Mouse (Mus musculus) intestine, embryonic 16.5 days (tissue): Measurements from ENCODE around the gene Rgs21. TPM values are rescaled to one million over a fixed set of nuclear protein-coding genes. Genes with fewer than 3 reads are reported as not detected.
A peak's percentile ranks its signal among the peaks of the same experiment; 100 is the strongest.

Experiments
- ATAC-seq: fragments of 200-750 bp; cut with Nextera tagmentation; 2 replicates; pipeline ENCODE4 v1.8.0; 2017; ENCODE audit warnings: moderate TSS enrichment, moderate library complexity
- H3K27ac ChIP-seq: fragments of 300-500 bp; sonication (generic); 2 replicates; pipeline ENCODE4 v1.5.1; 2014; ENCODE audit warnings: mild to moderate bottlenecking, low read length
- H3K27me3 ChIP-seq: fragments of 300-500 bp; sonication (generic); replicated peaks from 2 replicates; pipeline ENCODE4 v1.6.1; 2014; ENCODE audit warnings: low read length, control low read depth, mixed read lengths; ENCODE audit not compliant: control insufficient read depth, insufficient read depth
- H3K36me3 ChIP-seq: fragments of 300-500 bp; sonication (generic); 2 replicates; pipeline ENCODE4 v1.6.1; 2014; ENCODE audit warnings: low read length, control low read depth; ENCODE audit not compliant: control insufficient read depth, insufficient read depth
- H3K4me1 ChIP-seq: fragments of 300-500 bp; sonication (generic); 2 replicates; pipeline ENCODE4 v1.6.1; 2014; ENCODE audit warnings: low read length, control low read depth, mixed read lengths; ENCODE audit not compliant: control insufficient read depth, insufficient read depth
- H3K4me2 ChIP-seq: fragments of 300-500 bp; sonication (generic); 2 replicates; pipeline ENCODE4 v1.6.1; 2014; ENCODE audit warnings: low read depth, low read length, control low read depth
- H3K4me3 ChIP-seq: fragments of 300-500 bp; sonication (generic); 2 replicates; pipeline ENCODE4 v1.5.1; 2014; ENCODE audit warnings: mild to moderate bottlenecking, low read length
- H3K9ac ChIP-seq: fragments of 300-500 bp; sonication (generic); 2 replicates; pipeline ENCODE4 v1.6.1; 2014; ENCODE audit warnings: low read depth, low read length
- H3K9me3 ChIP-seq: fragments of 300-500 bp; sonication (generic); 2 replicates; pipeline ENCODE4 v1.6.1; 2016; ENCODE audit warnings: low read length, control low read depth; ENCODE audit not compliant: control insufficient read depth
- WGBS: fragments of 180-500 bp; shearing (Covaris S2); extraction: QIAGEN DNeasy Blood & Tissue Kit; methylation state at CpG from one replicate; pipeline ENCODE4 v1.1.7; 2014; 5-methylcytosine and 5-hydroxymethylcytosine counted together
- polyA plus RNA-seq: library from polyadenylated mRNA; unstranded; fragments of >200 nt; fragmentation: Nextera tagmentation; extraction: Ambion mirVana; gene quantifications from 2 replicates; pipeline ENCODE4 v1.2.1, GENCODE M21; 2015

The Rgs21 gene
- polyA plus RNA-seq: not detected in 2 replicates

DNA sequence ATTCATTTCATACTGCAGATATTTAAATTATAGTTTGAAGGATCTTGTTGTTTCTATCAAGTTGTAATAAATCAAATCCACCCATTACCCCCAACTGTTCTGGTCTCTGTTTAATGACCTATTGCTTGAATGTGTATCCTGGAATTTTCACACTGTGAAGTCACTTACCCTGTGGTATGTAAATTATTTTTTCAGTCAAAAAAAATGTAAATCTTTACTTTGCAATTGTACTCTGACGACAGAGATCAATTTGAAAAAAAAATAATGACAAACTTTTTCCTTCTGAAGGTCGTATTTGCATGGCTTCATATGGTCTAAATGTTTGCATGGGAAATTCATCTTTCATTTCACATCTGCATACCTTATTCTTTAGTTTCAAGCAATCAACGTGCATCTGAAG lies at the start of gene Rgs21:
Gene Rgs21 (minus strand): TSS at position 101 of the 400 bp plus-strand sequence.
- ATAC-seq: no peak

DNA sequence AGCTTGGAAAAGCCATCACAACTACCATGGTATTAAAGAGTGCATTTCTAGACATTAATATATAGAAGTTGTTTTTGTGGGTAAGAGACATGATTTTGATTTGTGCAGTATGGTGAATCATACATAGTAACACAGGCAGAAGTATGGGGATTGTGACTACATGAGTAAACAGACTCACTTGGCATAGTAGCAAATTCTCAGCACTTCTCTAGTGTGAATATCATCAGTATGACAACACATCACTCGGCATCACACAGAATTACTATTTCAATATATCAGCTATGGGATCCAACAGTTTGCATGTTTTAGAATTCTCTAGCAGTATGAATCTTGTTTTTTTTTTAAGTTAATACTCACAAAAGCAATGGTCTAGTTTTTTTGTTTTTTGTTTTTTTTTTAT lies 36.6 kb upstream of the Rgs21 start:
- ATAC-seq: no peak
- H3K4me3 ChIP-seq: no peak overlapping the region
- H3K27ac ChIP-seq: no peak overlapping the region
- H3K9ac ChIP-seq: no peak overlapping the region
- no peaks in the 10 kb centered on the region for H3K27me3 ChIP-seq
- H3K4me1 ChIP-seq: no peaks in the 10 kb centered on the region
- no peaks in the 10 kb centered on the region for H3K36me3 ChIP-seq
- H3K4me2 ChIP-seq: no peak overlapping the region
- no peaks in the 10 kb centered on the region for H3K9me3 ChIP-seq
- 92% methylated on average over 1 of the region's 1 CpGs for WGBS

More for the DNA sequence above, at the start of gene Rgs21:
- Histone ChIP-seq H3K27me3 (no peaks in the 10 kb centered on the region), H3K4me1 (no peaks in the 10 kb centered on the region), H3K9ac (no peak within 1 kb of the TSS), H3K9me3 (no peaks in the 10 kb centered on the region), H3K27ac (no peak within 1 kb of the TSS), H3K36me3 (no peaks in the 10 kb centered on the region), H3K4me2 (no peak within 1 kb of the TSS), H3K4me3 (no peak within 1 kb of the TSS)
- 53% methylated on average over 3 of the region's 3 CpGs for WGBS

GRCm38 (mm10) chr1:144602987-144603386 lies 35.5 kb upstream of the Rgs21 start:
- 64% methylated on average over 2 of the region's 2 CpGs for WGBS
- H3K9me3 ChIP-seq: no peaks in the 10 kb centered on the region

GRCm38 (mm10) chr1:144579321-144579720 lies 11.9 kb upstream of the Rgs21 start:
- H3K4me3 ChIP-seq: no peak overlapping the region
- H3K9ac ChIP-seq: no peak overlapping the region
- H3K4me1 ChIP-seq: no peaks in the 10 kb centered on the region
- H3K9me3 ChIP-seq: no peaks in the 10 kb centered on the region
- WGBS: 56% methylated on average over 1 of the region's 1 CpGs
- no peaks in the 10 kb centered on the region for H3K27me3 ChIP-seq
- no peak for ATAC-seq
- H3K4me2 ChIP-seq: no peak overlapping the region
- H3K27ac ChIP-seq: no peak overlapping the region
- no peaks in the 10 kb centered on the region for H3K36me3 ChIP-seq

More at GRCm38 (mm10) chr1:144602987-144603386, 35.5 kb upstream of the Rgs21 start:
- H3K4me2 ChIP-seq: no peak overlapping the region
- no peak overlapping the region for H3K4me3 ChIP-seq
- H3K27ac ChIP-seq: no peak overlapping the region
- no peak for ATAC-seq
- H3K36me3 ChIP-seq: no peaks in the 10 kb centered on the region
- no peaks in the 10 kb centered on the region for H3K4me1 ChIP-seq
- H3K27me3 ChIP-seq: no peaks in the 10 kb centered on the region
- no peak overlapping the region for H3K9ac ChIP-seq

GRCm38 (mm10) chr1:144572972-144573371 lies 5.5 kb upstream of the Rgs21 start:
- no peak overlapping the region for H3K4me2 ChIP-seq
- no peaks in the 10 kb centered on the region for H3K36me3 ChIP-seq
- no peak overlapping the region for H3K9ac ChIP-seq
- H3K9me3 ChIP-seq: no peaks in the 10 kb centered on the region
- no peaks in the 10 kb centered on the region for H3K27me3 ChIP-seq
- no peak overlapping the region for H3K27ac ChIP-seq
- H3K4me1 ChIP-seq: no peaks in the 10 kb centered on the region
- ATAC-seq: no peak
- H3K4me3 ChIP-seq: no peak overlapping the region
- 92% methylated on average over 2 of the region's 2 CpGs for WGBS

GRCm38 (mm10) chr1:144569905-144570304 lies 2.4 kb upstream of the Rgs21 start:
- no peak for ATAC-seq
- WGBS: 86% methylated on average over 3 of the region's 3 CpGs

DNA sequence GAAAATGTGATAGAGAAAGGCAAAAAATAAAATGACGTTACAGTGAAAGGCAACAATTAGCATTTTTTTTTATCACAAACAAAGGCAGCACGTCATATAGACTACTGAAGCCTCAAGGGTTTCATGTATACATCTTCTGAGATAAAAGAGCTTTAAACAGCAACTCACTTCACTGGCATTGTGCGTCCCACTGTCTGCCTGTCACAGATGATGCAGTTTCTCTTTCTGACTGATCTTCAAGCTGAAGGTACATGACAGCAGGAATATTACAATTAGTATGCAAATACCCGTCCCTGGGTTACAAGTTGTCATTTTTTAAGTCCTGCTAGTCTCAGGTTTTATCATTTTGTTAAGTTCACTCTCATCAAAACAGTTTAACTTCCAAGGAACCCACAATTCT lies 22.3 kb downstream of the Rgs21 start:
- Histone ChIP-seq H3K27me3 (no peaks in the 10 kb centered on the region), H3K9me3 (no peaks in the 10 kb centered on the region), H3K4me1 (no peaks in the 10 kb centered on the region), H3K4me2 (no peak overlapping the region), H3K9ac (no peak overlapping the region), H3K27ac (no peak overlapping the region), H3K36me3 (no peaks in the 10 kb centered on the region), H3K4me3 (no peak overlapping the region)
- 68% methylated on average over 4 of the region's 4 CpGs for WGBS
- ATAC-seq: no peak

More at GRCm38 (mm10) chr1:144569905-144570304, 2.4 kb upstream of the Rgs21 start:
- no peak overlapping the region for H3K9ac ChIP-seq
- no peak overlapping the region for H3K4me3 ChIP-seq
- no peak overlapping the region for H3K4me2 ChIP-seq
- no peaks in the 10 kb centered on the region for H3K9me3 ChIP-seq
- no peaks in the 10 kb centered on the region for H3K27me3 ChIP-seq
- H3K27ac ChIP-seq: no peak overlapping the region
- no peaks in the 10 kb centered on the region for H3K36me3 ChIP-seq
- no peaks in the 10 kb centered on the region for H3K4me1 ChIP-seq

DNA sequence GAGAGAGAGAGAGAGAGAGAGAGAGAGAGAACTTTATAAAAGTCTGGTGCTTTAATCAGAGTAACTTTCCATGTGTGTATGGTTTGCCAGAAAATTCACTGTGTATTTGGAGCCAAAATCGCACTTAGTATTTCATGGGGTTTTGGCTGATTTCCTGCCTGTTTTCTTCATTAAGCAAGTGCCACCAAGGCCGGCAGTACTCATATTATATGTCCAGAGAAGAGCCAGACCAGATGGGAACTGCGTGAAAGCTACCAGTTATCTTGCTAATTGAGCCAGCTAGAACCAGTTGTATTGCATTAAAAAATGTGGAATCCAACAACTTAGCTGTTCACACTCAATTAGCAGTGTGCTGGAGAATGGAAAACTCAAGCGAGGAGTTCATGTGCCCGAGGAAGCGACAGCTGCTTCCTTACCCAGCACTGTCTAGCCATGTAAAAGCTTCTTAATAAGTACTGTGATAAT lies 22.9 kb downstream of the Rgs21 start:
- Histone ChIP-seq H3K9ac (no peak overlapping the region), H3K36me3 (no peaks in the 10 kb centered on the region), H3K4me1 (no peaks in the 10 kb centered on the region), H3K27ac (no peak overlapping the region), H3K9me3 (no peaks in the 10 kb centered on the region), H3K4me3 (no peak overlapping the region), H3K4me2 (no peak overlapping the region), H3K27me3 (no peaks in the 10 kb centered on the region)
- ATAC-seq: peak; percentile 23; the same call in 1 of the 2 replicates
- 71% methylated on average over 6 of the region's 6 CpGs for WGBS

GRCm38 (mm10) chr1:144531746-144532145 lies 35.7 kb downstream of the Rgs21 start:
- 76% methylated on average over 1 of the region's 1 CpGs for WGBS
- Histone ChIP-seq H3K4me2 (no peak overlapping the region), H3K9me3 (no peaks in the 10 kb centered on the region), H3K27ac (no peak overlapping the region), H3K4me3 (no peak overlapping the region), H3K9ac (no peak overlapping the region), H3K4me1 (no peaks in the 10 kb centered on the region), H3K36me3 (no peaks in the 10 kb centered on the region), H3K27me3 (no peaks in the 10 kb centered on the region)
- no peak for ATAC-seq

DNA sequence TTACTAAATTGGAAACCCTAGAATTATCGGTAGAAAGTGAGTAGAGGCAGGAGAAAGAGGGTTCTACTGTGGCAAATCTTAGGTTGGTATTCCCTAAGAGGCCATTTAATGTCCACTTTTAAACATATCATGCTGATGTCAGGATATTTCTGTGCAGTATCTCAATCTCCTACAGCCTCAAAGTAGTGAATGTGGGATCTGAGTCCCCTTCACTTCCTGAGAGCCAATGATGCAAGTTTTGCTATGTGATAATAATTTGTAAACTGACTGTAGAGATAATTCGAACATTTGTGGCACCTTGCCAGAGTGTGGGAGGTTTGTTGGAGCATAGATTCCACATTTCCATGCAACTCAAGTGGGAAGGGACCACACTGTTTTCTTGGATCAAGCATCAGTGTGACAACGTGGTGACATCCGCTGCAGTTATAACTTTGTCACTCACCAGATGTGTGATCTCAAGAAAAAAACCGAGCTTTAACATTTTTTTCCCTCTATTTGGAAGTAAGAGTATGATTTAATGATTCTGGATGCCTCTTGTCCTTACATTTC lies 49.5 kb downstream of the Rgs21 start:
- WGBS: 69% methylated on average over 5 of the region's 5 CpGs

More for the DNA sequence above, 49.5 kb downstream of the Rgs21 start:
- no peak overlapping the region for H3K4me2 ChIP-seq
- H3K4me1 ChIP-seq: no peaks in the 10 kb centered on the region
- no peak overlapping the region for H3K27ac ChIP-seq
- no peak overlapping the region for H3K4me3 ChIP-seq
- no peak for ATAC-seq
- no peaks in the 10 kb centered on the region for H3K9me3 ChIP-seq
- no peaks in the 10 kb centered on the region for H3K27me3 ChIP-seq
- no peak overlapping the region for H3K9ac ChIP-seq
- no peaks in the 10 kb centered on the region for H3K36me3 ChIP-seq
